Mouse (Mus musculus) brain, embryonic 14.5 days (tissue): ENCODE data around the gene 1700018F24Rik.
"Not testable (repeated sequence)": the region's sequence is repeated elsewhere in the genome, so short reads cannot be mapped to it uniquely, and the experiment has no call there.

ENCODE experiments used
- CTCF ChIP-seq: fragments of 200-500 bp; IDR thresholded peaks from 2 replicates; pipeline ENCODE4 v1.5.1; 2012; ENCODE audit warnings: inconsistent platforms, mild to moderate bottlenecking, moderate library complexity, borderline replicate concordance; ENCODE audit not compliant: insufficient read depth, insufficient read length; ENCODE audit errors: extremely low read depth
- POLR2A ChIP-seq: fragments of 200-500 bp; IDR thresholded peaks from 2 replicates; pipeline ENCODE4 v1.6.1; 2012; ENCODE audit warnings: mild to moderate bottlenecking, inconsistent platforms, borderline replicate concordance; ENCODE audit not compliant: poor library complexity, insufficient read depth, insufficient read length, severe bottlenecking; ENCODE audit errors: extremely low read depth

DNA sequence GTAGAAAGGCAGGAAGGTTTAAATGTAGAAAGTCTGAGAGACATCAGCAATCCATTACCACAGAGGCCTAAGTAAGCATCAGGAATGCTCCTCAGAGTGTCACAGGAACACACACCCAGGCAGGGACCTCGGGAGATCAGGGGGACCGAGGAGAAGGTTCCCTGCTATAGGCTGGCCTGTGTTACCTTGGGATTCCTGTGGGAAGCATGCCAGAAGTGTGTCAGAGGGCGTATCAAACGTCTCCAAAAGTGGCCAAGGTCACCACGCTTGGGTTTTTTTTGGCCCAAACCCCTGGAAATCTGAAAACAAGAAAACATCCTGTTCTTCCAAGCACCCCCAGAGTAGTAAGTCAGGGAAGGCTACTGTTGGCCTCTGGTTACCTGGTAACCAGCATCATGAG is 10.4 kb upstream of the 1700018F24Rik start, which contains the start of gene Gm4871:
- not testable (repeated sequence) for TF ChIP-seq POLR2A, CTCF
